Mouse (Mus musculus) MEL (cell line): ENCODE measurements around the gene Gm38392. TPM values are rescaled to one million over a fixed set of nuclear protein-coding genes. Genes with fewer than 3 reads are reported as not detected.

Source experiments
- NRF1 ChIP-seq: IDR thresholded peaks from 2 replicates; pipeline ENCODE4 v1.6.1; 2014; ENCODE audit warnings: low read depth, mild to moderate bottlenecking, inconsistent platforms, low read length, improper control_type of control experiment, moderate library complexity; ENCODE audit not compliant: poor library complexity, insufficient read depth, severe bottlenecking
- polyA plus RNA-seq, 2 experiments: library from polyadenylated mRNA; stranded (reverse) in 1 of 2; unstranded in 1 of 2; fragments of >175 nt in 1 of 2; fragments of >200 nt in 1 of 2; gene quantifications; 2 replicates each; pipeline versions ENCODE4 v1.2.1 to v1.2.4; 2012; ENCODE audit warnings: low replicate concordance in 2 of 2, low read depth in 1 of 2; ENCODE audit not compliant: insufficient read length in 2 of 2, insufficient read depth in 1 of 2, missing spikeins in 1 of 2
- total RNA-seq: library from RNA; depleted of rRNA; stranded (reverse); fragments of 300-350 nt; gene quantifications from 2 replicates; pipeline ENCODE4 v1.2.3, GENCODE M21; 2012; rRNA removed

Gene Gm38392
- total and polyA plus RNA-seq, 3 experiments, result 0.69 to 0.84 TPM; not detected in 1

DNA sequence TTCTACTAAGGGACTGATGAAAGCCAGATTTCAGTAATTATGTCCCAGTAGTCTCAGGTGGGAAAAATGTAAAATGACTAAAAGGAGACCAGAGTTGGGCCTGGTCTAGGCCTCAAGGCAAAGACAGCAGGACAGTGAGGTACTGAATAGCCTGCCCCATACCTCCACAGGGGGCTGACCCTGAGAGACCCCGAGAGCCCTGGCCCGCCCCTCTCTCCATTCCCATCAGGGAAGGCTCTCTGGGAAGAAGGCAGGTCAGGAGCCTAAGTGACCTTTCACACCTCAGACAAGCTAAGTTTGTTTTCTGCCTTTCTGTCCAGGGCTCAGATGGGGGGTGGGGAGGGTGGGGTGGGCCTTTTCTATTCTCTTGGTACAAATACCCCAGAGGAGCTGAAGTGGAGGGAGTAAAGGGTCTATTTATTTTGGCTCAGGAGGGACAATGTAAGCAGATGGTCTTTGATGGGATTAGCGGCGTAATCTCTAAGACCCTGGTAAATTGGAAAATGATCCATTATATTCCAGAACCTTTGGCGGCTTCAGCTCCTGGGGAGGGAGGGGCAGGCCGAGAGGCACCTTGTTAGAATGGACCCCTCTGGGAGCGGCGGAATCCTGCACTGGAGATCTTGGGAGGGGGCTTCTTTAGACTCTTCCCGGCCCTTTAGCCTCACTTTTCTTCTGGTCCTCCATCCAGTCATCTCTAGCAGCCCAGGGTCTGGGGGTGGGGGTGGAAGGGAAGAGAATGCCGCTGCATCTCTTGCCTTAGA, 89.1 kb downstream of the Gm38392 start (continued):
- TF ChIP-seq NRF1, result no peak

Other genes with a start within 250 kb of the Gm38392 start
- 76.6 and 105 TPM in 2 replicates for gene Gpatch4, start 244.1 kb downstream of the Gm38392 start, total RNA-seq
- 100 to 1,000 TPM; 135 to 240 TPM for gene Gpatch4, start 244.1 kb downstream of the Gm38392 start, polyA plus RNA-seq
- gene Naxe, start 228.7 kb downstream of the Gm38392 start, total RNA-seq, result 114 TPM in 2 replicates
- 100 to 1,000 TPM; 165 to 182 TPM for gene Naxe, start 228.7 kb downstream of the Gm38392 start, polyA plus RNA-seq
- not detected in 2 replicates for gene Ttc24, start 208.9 kb downstream of the Gm38392 start, total RNA-seq
- gene Ttc24, start 208.9 kb downstream of the Gm38392 start, polyA plus RNA-seq, result not detected
- 19.2 and 21.1 TPM in 2 replicates for gene Iqgap3, start 205.2 kb downstream of the Gm38392 start, total RNA-seq
- 10 to 100 TPM in 1 of 2 experiments, not detected in 1; 42.5 TPM for gene Iqgap3, start 205.2 kb downstream of the Gm38392 start, polyA plus RNA-seq
- 16.2 and 16.9 TPM in 2 replicates for gene Mef2d, start 144.8 kb downstream of the Gm38392 start, total RNA-seq
- gene Mef2d, start 144.8 kb downstream of the Gm38392 start, polyA plus RNA-seq, result 100 to 1,000 TPM in 1 of 2 experiments, 10 to 100 TPM in 1; 71.4 to 117 TPM
- gene Rhbg, start 32.5 kb downstream of the Gm38392 start, total RNA-seq, result not detected in 2 replicates
- not detected for gene Rhbg, start 32.5 kb downstream of the Gm38392 start, polyA plus RNA-seq
- gene Tsacc, start 9.8 kb upstream of the Gm38392 start, total RNA-seq, result 26.7 and 34.1 TPM in 2 replicates
- gene Tsacc, start 9.8 kb upstream of the Gm38392 start, polyA plus RNA-seq, result 10 to 100 TPM in 1 of 2 experiments, not detected in 1; 41.1 TPM
- gene Cct3, start 9.9 kb upstream of the Gm38392 start, total RNA-seq, result 1,548 and 1,549 TPM in 2 replicates
- 1,000 to 10,000 TPM in 1 of 2 experiments, 100 to 1,000 TPM in 1; 777 to 1,271 TPM for gene Cct3, start 9.9 kb upstream of the Gm38392 start, polyA plus RNA-seq
- gene Glmp, start 37.8 kb upstream of the Gm38392 start, total RNA-seq, result 47.6 and 48.3 TPM in 2 replicates
- 100 to 1,000 TPM in 1 of 2 experiments, not detected in 1; 181 TPM for gene Glmp, start 37.8 kb upstream of the Gm38392 start, polyA plus RNA-seq
- 2.2 TPM in 2 replicates for gene Tmem79, start 48.9 kb upstream of the Gm38392 start, total RNA-seq
- 1 to 10 TPM in 1 of 2 experiments, not detected in 1; 3.7 TPM for gene Tmem79, start 48.9 kb upstream of the Gm38392 start, polyA plus RNA-seq
- 87.3 and 97.9 TPM in 2 replicates for gene Smg5, start 49.0 kb upstream of the Gm38392 start, total RNA-seq
- 100 to 1,000 TPM; 123 to 148 TPM for gene Smg5, start 49.0 kb upstream of the Gm38392 start, polyA plus RNA-seq
- not detected in 2 replicates for gene Paqr6, start 77.4 kb upstream of the Gm38392 start, total RNA-seq
- under 1 TPM in 1 of 2 experiments, not detected in 1; 0.11 TPM for gene Paqr6, start 77.4 kb upstream of the Gm38392 start, polyA plus RNA-seq
- 0.16 TPM in 1 of 2 replicates, not detected in the other for gene Bglap3, start 85.5 kb upstream of the Gm38392 start, total RNA-seq
- gene Bglap3, start 85.5 kb upstream of the Gm38392 start, polyA plus RNA-seq, result not detected
- gene Bglap2, start 91.5 kb upstream of the Gm38392 start, total RNA-seq, result not detected in 2 replicates
- not detected for gene Bglap2, start 91.5 kb upstream of the Gm38392 start, polyA plus RNA-seq
- not detected in 2 replicates for gene Bglap, start 97.3 kb upstream of the Gm38392 start, total RNA-seq
- gene Bglap, start 97.3 kb upstream of the Gm38392 start, polyA plus RNA-seq, result under 1 TPM in 1 of 2 experiments, not detected in 1; 0.17 TPM
- gene Pmf1, start 123.1 kb upstream of the Gm38392 start, total RNA-seq, result 139 and 144 TPM in 2 replicates
- 100 to 1,000 TPM in 1 of 2 experiments, not detected in 1; 357 TPM for gene Pmf1, start 123.1 kb upstream of the Gm38392 start, polyA plus RNA-seq
- 26.2 and 30.5 TPM in 2 replicates for gene Slc25a44, start 137.9 kb upstream of the Gm38392 start, total RNA-seq
- 10 to 100 TPM in 1 of 2 experiments, not detected in 1; 34.6 TPM for gene Slc25a44, start 137.9 kb upstream of the Gm38392 start, polyA plus RNA-seq
- 31.4 and 45.3 TPM in 2 replicates for gene Sema4a, start 174.0 kb upstream of the Gm38392 start, total RNA-seq
- gene Sema4a, start 174.0 kb upstream of the Gm38392 start, polyA plus RNA-seq, result 10 to 100 TPM in 1 of 2 experiments, not detected in 1; 33.5 TPM
- gene Lmna, start 222.7 kb upstream of the Gm38392 start, total RNA-seq, result 388 and 394 TPM in 2 replicates
- gene Lmna, start 222.7 kb upstream of the Gm38392 start, polyA plus RNA-seq, result 100 to 1,000 TPM; 128 to 302 TPM
- gene Mex3a, start 245.2 kb upstream of the Gm38392 start, total RNA-seq, result 4.3 and 5.5 TPM in 2 replicates
- gene Mex3a, start 245.2 kb upstream of the Gm38392 start, polyA plus RNA-seq, result 10 to 100 TPM in 1 of 2 experiments, not detected in 1; 10.1 TPM